Mouse (Mus musculus): ENCODE data around the gene Arhgap6. TPM values are rescaled to one million over a fixed set of nuclear protein-coding genes. Genes with fewer than 3 reads are reported as not detected.

Gene Arhgap6
- polyA plus RNA-seq (2012; rRNA removed) = 0.90 and 1.2 TPM in 2 replicates
- polyA plus RNA-seq (2014; fragmentation: Nextera tagmentation; extraction: Ambion mirVana) = 2.3 and 2.7 TPM in 2 replicates

DNA sequence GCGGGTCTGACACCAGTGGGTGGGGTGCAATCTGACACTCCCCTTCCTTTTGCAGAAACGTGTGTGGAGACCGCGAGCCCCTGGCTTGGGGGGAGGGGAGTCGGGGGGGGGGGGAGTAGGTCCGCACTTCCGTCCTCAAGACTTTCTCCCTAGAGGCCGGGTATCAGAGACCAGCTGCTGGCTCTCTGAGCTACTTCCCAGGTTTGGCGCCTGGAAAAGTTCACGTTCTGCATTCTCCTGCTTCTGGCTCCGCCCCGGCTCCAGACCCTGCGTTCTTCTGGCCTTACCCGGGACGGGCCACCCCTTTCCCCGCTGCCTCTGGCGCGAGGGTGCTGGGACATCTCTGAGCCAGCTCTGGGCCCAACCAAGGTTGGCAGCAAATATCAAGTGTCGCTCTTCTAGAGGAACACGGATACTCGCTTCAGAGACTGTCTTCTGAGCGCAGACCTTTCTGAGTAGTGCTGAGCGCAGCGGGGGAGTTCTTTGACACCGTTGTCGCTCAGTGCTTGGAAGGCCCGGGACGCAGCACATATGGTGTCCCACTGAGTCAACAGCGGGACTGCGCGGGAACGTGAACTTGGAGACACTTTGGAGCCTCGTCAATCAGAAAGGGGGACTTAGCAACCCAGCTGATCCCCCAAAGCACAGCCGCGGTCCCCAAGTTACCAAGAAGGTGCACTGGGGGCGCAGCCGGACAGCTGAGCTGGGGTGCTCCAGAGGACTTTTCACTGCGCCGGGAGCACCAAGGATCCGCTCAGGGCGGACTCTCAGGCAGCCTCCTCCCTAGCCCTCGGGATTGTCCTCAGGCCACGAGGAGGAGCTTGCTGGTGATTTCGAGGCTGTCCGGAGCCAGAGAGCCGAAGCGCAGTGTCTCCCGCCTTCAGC lies at the start of gene Arhgap6:
TSS of gene Arhgap6 (plus strand) at position 126 of the 885 bp plus-strand sequence.
- TF ChIP-seq CTCF (IDR thresholded peaks at IDR 0.05; ENCODE audit: low read depth) (no peak), EP300 (IDR thresholded peaks at IDR 0.05; ENCODE audit: low read depth) (no peak)
- Histone ChIP-seq H3K4me2 (ENCODE audit: low read depth) (peak within 1 kb of the TSS; percentile 47), H3K36me3 (replicated peaks; ENCODE audit: control insufficient read depth, insufficient read depth, low read depth) (no peaks in the 10 kb centered on the region), H3K4me3 (ENCODE audit: insufficient read depth in 1 of 2, low read depth in 2 of 2, low read length in 2 of 2) (peak within 1 kb of the TSS; percentile 12 to 39; a peak in 2 of 4 replicates), H3K9ac (replicated peaks) (no peak within 1 kb of the TSS), H3K9me3 (ENCODE audit: control insufficient read depth, low read length) (no peaks in the 10 kb centered on the region), H3K27ac (no peak within 1 kb of the TSS), H3K27me3 (ENCODE audit: control insufficient read depth, insufficient read depth, low read length) (peaks cover 22% of the 10 kb centered on the region), H3K4me1 (replicated peaks; ENCODE audit: control insufficient read depth in 2 of 2, insufficient read depth in 2 of 2, low read length in 1 of 2) (no peaks in the 10 kb centered on the region)
- DNase-seq (ENCODE audit: low read depth in 3 of 3, low spot score in 3 of 3) = no peak
- 18% methylated on average over 44 of the region's 48 CpGs for WGBS (ENCODE audit: insufficient replicate concordance)
- ATAC-seq (ENCODE audit: insufficient read depth) = 0 out of 2 replicates have a peak, but pooled peaks have one; percentile 39

DNA sequence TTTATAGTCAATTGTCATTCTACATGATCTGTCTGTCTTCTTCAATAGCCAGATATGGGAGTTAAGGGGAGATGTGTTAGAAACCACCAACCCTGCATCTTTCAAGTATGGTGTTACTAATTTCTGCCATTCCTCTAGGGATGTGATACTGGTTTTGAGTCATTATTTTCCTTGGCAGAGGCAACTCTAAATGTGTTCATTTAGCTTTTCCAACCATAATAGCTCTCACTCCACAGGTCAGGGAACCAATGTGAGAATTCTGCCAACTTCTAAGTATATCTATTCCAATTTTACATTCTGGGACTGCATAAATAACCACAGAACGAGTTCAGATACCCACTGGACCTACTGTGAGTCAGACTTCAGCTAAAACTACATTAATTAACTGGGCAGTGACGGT lies 47.9 kb upstream of the Arhgap6 start:
- ATAC-seq (ENCODE audit: insufficient read depth) = no peak
- Histone ChIP-seq H3K4me2 (ENCODE audit: low read depth) (no peak overlapping the region), H3K27ac (no peak overlapping the region), H3K4me3 (ENCODE audit: insufficient read depth in 1 of 2, low read depth in 2 of 2, low read length in 2 of 2) (no peak overlapping the region), H3K36me3 (replicated peaks; ENCODE audit: control insufficient read depth, insufficient read depth, low read depth) (no peaks in the 10 kb centered on the region), H3K9me3 (ENCODE audit: control insufficient read depth, low read length) (no peaks in the 10 kb centered on the region), H3K27me3 (ENCODE audit: control insufficient read depth, insufficient read depth, low read length) (no peaks in the 10 kb centered on the region), H3K4me1 (replicated peaks; ENCODE audit: control insufficient read depth in 2 of 2, insufficient read depth in 2 of 2, low read length in 1 of 2) (no peaks in the 10 kb centered on the region), H3K9ac (replicated peaks) (no peak overlapping the region)
- TF ChIP-seq CTCF (IDR thresholded peaks at IDR 0.05; ENCODE audit: low read depth) (no peak), EP300 (IDR thresholded peaks at IDR 0.05; ENCODE audit: low read depth) (no peak)
- DNase-seq (ENCODE audit: low read depth in 3 of 3, low spot score in 3 of 3) = no peak
- 26% methylated on average over 2 of the region's 2 CpGs for WGBS (ENCODE audit: insufficient replicate concordance)

DNA sequence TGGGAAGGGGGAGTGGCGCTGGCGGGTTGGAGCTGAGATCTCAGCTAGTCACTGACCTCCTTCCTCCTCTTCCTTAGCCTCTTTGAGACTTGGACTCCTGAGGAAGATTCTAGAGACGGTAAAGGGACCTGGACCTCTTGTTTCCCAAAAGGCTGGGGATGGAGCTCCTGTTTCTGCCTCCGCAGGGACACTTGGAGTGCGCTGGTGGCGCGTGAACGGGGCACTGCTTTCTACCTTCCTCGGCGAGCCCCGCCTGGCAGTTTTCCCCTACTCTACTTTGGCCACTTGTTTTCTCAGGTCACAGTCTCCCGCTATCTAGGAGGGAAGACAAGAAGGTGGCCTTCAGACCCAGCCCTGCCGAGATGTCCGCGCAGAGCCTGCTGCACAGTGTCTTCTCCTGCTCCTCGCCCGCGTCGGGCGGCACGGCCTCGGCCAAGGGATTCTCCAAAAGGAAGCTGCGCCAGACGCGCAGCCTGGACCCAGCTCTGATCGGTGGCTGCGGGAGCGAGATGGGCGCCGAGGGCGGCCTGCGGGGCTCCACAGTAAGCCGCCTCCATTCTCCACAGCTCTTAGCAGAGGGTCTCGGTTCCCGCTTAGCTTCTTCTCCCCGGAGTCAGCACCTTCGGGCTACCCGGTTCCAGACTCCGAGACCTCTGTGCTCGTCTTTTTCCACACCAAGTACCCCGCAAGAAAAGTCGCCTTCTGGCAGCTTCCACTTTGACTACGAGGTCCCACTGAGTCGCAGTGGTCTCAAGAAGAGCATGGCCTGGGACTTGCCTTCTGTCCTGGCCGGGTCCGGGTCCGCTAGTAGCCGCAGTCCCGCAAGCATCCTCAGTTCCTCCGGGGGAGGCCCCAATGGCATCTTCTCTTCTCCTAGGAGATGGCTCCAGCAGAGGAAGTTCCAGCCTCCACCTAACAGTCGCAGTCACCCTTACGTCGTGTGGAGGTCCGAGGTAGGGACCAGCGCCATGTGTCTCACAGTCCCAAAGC lies 1.3 kb downstream of the Arhgap6 start:
- H3K36me3 ChIP-seq (replicated peaks; ENCODE audit: control insufficient read depth, insufficient read depth, low read depth) = no peaks in the 10 kb centered on the region
- H3K4me1 ChIP-seq (replicated peaks; ENCODE audit: control insufficient read depth in 2 of 2, insufficient read depth in 2 of 2, low read length in 1 of 2) = no peaks in the 10 kb centered on the region
- TF ChIP-seq CTCF (IDR thresholded peaks at IDR 0.05; ENCODE audit: low read depth) (no peak), EP300 (IDR thresholded peaks at IDR 0.05; ENCODE audit: low read depth) (no peak)
- ATAC-seq (ENCODE audit: insufficient read depth) (no peak; the same call in 1 of the 2 replicates), DNase-seq (ENCODE audit: low read depth in 3 of 3, low spot score in 3 of 3) (no peak)
- peak overlapping the region; percentile 47 for H3K4me2 ChIP-seq (ENCODE audit: low read depth)
- 15% methylated on average over 55 of the region's 55 CpGs for WGBS (ENCODE audit: insufficient replicate concordance)
- H3K27me3 ChIP-seq (ENCODE audit: control insufficient read depth, insufficient read depth, low read length) = peaks cover 22% of the 10 kb centered on the region
- no peak overlapping the region for H3K27ac ChIP-seq
- H3K9me3 ChIP-seq (ENCODE audit: control insufficient read depth, low read length) = no peaks in the 10 kb centered on the region
- H3K4me3 ChIP-seq (ENCODE audit: insufficient read depth in 1 of 2, low read depth in 2 of 2, low read length in 2 of 2) = peak overlapping the region; percentile 1 to 12; a peak in 2 of 4 replicates
- H3K9ac ChIP-seq (replicated peaks) = no peak overlapping the region

DNA sequence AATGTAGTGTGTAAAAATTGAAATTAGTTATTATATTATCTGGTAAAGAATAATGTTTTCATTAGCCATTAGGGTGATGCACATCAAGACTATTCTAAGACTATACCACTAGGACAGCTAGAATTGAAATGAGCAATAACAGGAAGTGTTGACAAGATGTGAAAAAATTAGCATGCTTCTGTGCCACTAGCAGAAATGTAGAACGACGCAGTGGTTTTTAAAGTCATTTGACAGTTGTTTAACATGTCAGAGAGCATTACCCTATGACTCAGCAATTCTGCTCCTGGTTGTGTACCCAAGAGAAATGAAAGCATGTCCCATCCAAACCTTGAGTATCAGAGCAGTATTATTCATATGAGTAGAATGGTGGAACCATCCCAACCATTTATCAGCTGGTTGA lies 9.8 kb downstream of the Arhgap6 start:
- Histone ChIP-seq H3K27me3 (ENCODE audit: control insufficient read depth, insufficient read depth, low read length) (no peaks in the 10 kb centered on the region), H3K36me3 (replicated peaks; ENCODE audit: control insufficient read depth, insufficient read depth, low read depth) (no peaks in the 10 kb centered on the region), H3K27ac (no peak overlapping the region), H3K4me1 (replicated peaks; ENCODE audit: control insufficient read depth in 2 of 2, insufficient read depth in 2 of 2, low read length in 1 of 2) (no peaks in the 10 kb centered on the region), H3K9me3 (ENCODE audit: control insufficient read depth, low read length) (no peaks in the 10 kb centered on the region), H3K9ac (replicated peaks) (no peak overlapping the region), H3K4me2 (ENCODE audit: low read depth) (no peak overlapping the region), H3K4me3 (ENCODE audit: insufficient read depth in 1 of 2, low read depth in 2 of 2, low read length in 2 of 2) (no peak overlapping the region)
- DNase-seq (ENCODE audit: low read depth in 3 of 3, low spot score in 3 of 3) (no peak), ATAC-seq (ENCODE audit: insufficient read depth) (no peak)
- no peak for TF ChIP-seq EP300 (IDR thresholded peaks at IDR 0.05; ENCODE audit: low read depth)
- no peak for TF ChIP-seq CTCF (IDR thresholded peaks at IDR 0.05; ENCODE audit: low read depth)
- 35% methylated on average over 2 of the region's 2 CpGs for WGBS (ENCODE audit: insufficient replicate concordance)

Measured in liver, embryonic 14.5 days (tissue).